In genomic region chr7:4993999-4994788, GRCm38 (mm10) we compare ENCODE assay signal across 11 mouse cellular contexts. TPM values are rescaled to one million over a fixed set of nuclear protein-coding genes. Genes with fewer than 3 reads are reported as not detected.
DNase-seq lines count a peak whose midpoint lies in the region; ATAC-seq and TF ChIP-seq lines count a peak whose summit lies in the region.
"Had no signal": no experiment of that assay in that cellular context is flagged by ENCODE, and none has a peak within 500 bp of the region (broad histone marks: within the 10 kb centered on the region; RNA-seq: fewer than 3 reads in every experiment).

No protein-coding gene starts in this region.

- intact Hi-C loops in heart, postnatal 36 days (cut with DNase I), result no loop called here
- intact Hi-C loops in left cerebral cortex, postnatal 36 days (cut with DNase I), result no loop called here

- WGBS in heart, embryonic 14.5 days, result 37% methylated on average over 54 of the region's 59 CpGs
- 52% methylated on average over 59 of the region's 59 CpGs for WGBS in embryonic facial prominence, embryonic 13.5 days
- WGBS in limb, embryonic 12.5 days, result 50% methylated on average over 59 of the region's 59 CpGs

- no peak for TF ChIP-seq EP300 in ES-Bruce4 (IDR thresholded peaks at IDR 0.05; ENCODE audit: insufficient read depth, low read depth, low read length)

- DNase-seq in heart, postnatal 36 days, result no peak
- no peak for DNase-seq in thymus, postnatal 25 days
- DNase-seq in right cerebral cortex, postnatal 25 days, result no peak
- no peak for DNase-seq in left cerebral cortex, postnatal 36 days (ENCODE audit: low spot score in 2 of 2)
- DNase-seq: thymus, adult 2 months had no signal

- H3K27me3 ChIP-seq in heart, embryonic 14.5 days (ENCODE audit: control insufficient read depth, insufficient read depth, low read length), result peaks cover 23% of the 10 kb centered on the region
- no peaks in the 10 kb centered on the region; the same call in 1 of the 2 replicates for H3K27me3 ChIP-seq in ES-Bruce4 (ENCODE audit: control insufficient read depth, insufficient read depth, low read length, poor library complexity, severe bottlenecking)
- peaks cover 17% of the 10 kb centered on the region for H3K27me3 ChIP-seq in embryonic facial prominence, embryonic 13.5 days
- peaks cover 33% of the 10 kb centered on the region for H3K27me3 ChIP-seq in limb, embryonic 12.5 days

- H3K4me3 ChIP-seq in heart, embryonic 14.5 days (ENCODE audit: control insufficient read depth in 1 of 2, insufficient read depth in 1 of 2, low read depth in 1 of 2, low read length in 2 of 2), result peak overlapping the region; percentile 6 to 79; a peak in 1 of 4 replicates
- H3K4me3 ChIP-seq in ES-Bruce4 (ENCODE audit: low read depth, low read length), result peak overlapping the region; percentile 54
- peak overlapping the region; percentile 64 for H3K4me3 ChIP-seq in embryonic facial prominence, embryonic 13.5 days
- H3K4me3 ChIP-seq in limb, embryonic 12.5 days (replicated peaks), result peak overlapping the region; percentile 59

- ATAC-seq in heart, embryonic 14.5 days (ENCODE audit: insufficient number of reproducible peaks, insufficient read depth, low FRiP score, low read depth), result no peak
- ATAC-seq in embryonic facial prominence, embryonic 13.5 days (ENCODE audit: insufficient number of reproducible peaks, insufficient read depth, low FRiP score, low TSS enrichment, low read depth), result no peak
- no peak for ATAC-seq in limb, embryonic 12.5 days (ENCODE audit: insufficient number of reproducible peaks, insufficient read depth, low FRiP score, low TSS enrichment, low read depth)

- no peak for TF ChIP-seq POLR2A in ES-Bruce4 (IDR thresholded peaks at IDR 0.05; ENCODE audit: insufficient read depth, low read length)

- peaks cover 10 to 25% of the 10 kb centered on the region in 2 experiments; a peak in 3 of 4 replicates for H3K4me1 ChIP-seq in heart, embryonic 14.5 days (ENCODE audit: control insufficient read depth in 2 of 2, insufficient read depth in 2 of 2, low read length in 2 of 2)
- no peaks in the 10 kb centered on the region for H3K4me1 ChIP-seq in ES-Bruce4 (ENCODE audit: control insufficient read depth, insufficient read depth, low read length)
- peaks cover 28% of the 10 kb centered on the region for H3K4me1 ChIP-seq in embryonic facial prominence, embryonic 13.5 days
- peaks cover 25% of the 10 kb centered on the region for H3K4me1 ChIP-seq in limb, embryonic 12.5 days (replicated peaks)

- peaks cover 28% of the 10 kb centered on the region for H3K36me3 ChIP-seq in heart, embryonic 14.5 days (ENCODE audit: control insufficient read depth, insufficient read depth, low read length)
- no peaks in the 10 kb centered on the region for H3K36me3 ChIP-seq in ES-Bruce4 (ENCODE audit: control insufficient read depth, insufficient read depth, low read length, poor library complexity, severe bottlenecking)
- H3K36me3 ChIP-seq in embryonic facial prominence, embryonic 13.5 days, result peaks cover 36% of the 10 kb centered on the region
- peaks cover 34% of the 10 kb centered on the region for H3K36me3 ChIP-seq in limb, embryonic 12.5 days

- no peak for TF ChIP-seq CTCF in ES-Bruce4 (IDR thresholded peaks at IDR 0.05; ENCODE audit: low read depth, low read length)

- no peaks in the 10 kb centered on the region for H3K9me3 ChIP-seq in heart, embryonic 14.5 days (ENCODE audit: control insufficient read depth, low read length)
- no peaks in the 10 kb centered on the region for H3K9me3 ChIP-seq in ES-Bruce4 (replicated peaks; ENCODE audit: control insufficient read depth, insufficient read depth, low read length, poor library complexity, severe bottlenecking)
- H3K9me3 ChIP-seq in embryonic facial prominence, embryonic 13.5 days, result peaks cover 30% of the 10 kb centered on the region
- H3K9me3 ChIP-seq in limb, embryonic 12.5 days, result peaks cover 26% of the 10 kb centered on the region

- H3K27ac ChIP-seq in heart, embryonic 14.5 days (replicated peaks in 1 of 2; ENCODE audit: control insufficient read depth in 1 of 2, insufficient read depth in 1 of 2, low read depth in 2 of 2, low read length in 2 of 2), result no peak overlapping the region
- H3K27ac ChIP-seq in ES-Bruce4 (ENCODE audit: insufficient read depth, low read length), result no peak overlapping the region
- no peak overlapping the region for H3K27ac ChIP-seq in embryonic facial prominence, embryonic 13.5 days
- no peak overlapping the region for H3K27ac ChIP-seq in limb, embryonic 12.5 days

- H3K9ac ChIP-seq in heart, embryonic 14.5 days (ENCODE audit: low read length), result 0 out of 2 replicates have a peak overlapping the region, but pooled peaks have one; percentile 30
- peak overlapping the region; percentile 15; the same call in 1 of the 2 replicates for H3K9ac ChIP-seq in ES-Bruce4 (ENCODE audit: low read depth, poor library complexity, severe bottlenecking)
- 0 out of 2 replicates have a peak overlapping the region, but pooled peaks have one; percentile 46 for H3K9ac ChIP-seq in embryonic facial prominence, embryonic 13.5 days
- peak overlapping the region; percentile 42 for H3K9ac ChIP-seq in limb, embryonic 12.5 days (replicated peaks)

- peak overlapping the region; percentile 90 for H3K4me2 ChIP-seq in heart, embryonic 14.5 days (ENCODE audit: low read length)
- peak overlapping the region; percentile 81 for H3K4me2 ChIP-seq in embryonic facial prominence, embryonic 13.5 days
- peak overlapping the region; percentile 83 for H3K4me2 ChIP-seq in limb, embryonic 12.5 days

RNA-seq across cellular contexts. Expression of gene Zfp579, which starts 1.8 kb away (rescaled TPM):
- polyA plus RNA-seq in heart, embryonic 14.5 days (2014; fragmentation: Nextera tagmentation; extraction: Ambion mirVana), result 29.8 and 33.5 TPM in 2 replicates
- total RNA-seq in heart, postnatal 36 days (2021), result 10 to 100 TPM; 14.2 to 16.4 TPM
- polyA plus RNA-seq in ES-Bruce4 (2011; ENCODE audit: insufficient read depth, insufficient read length, low read depth, missing spikeins), result 7.6 and 10.9 TPM in 2 replicates
- 38.4 and 42.0 TPM in 2 replicates for polyA plus RNA-seq in embryonic facial prominence, embryonic 13.5 days (2015; fragmentation: Nextera tagmentation; extraction: Ambion mirVana)
- polyA plus RNA-seq in limb, embryonic 12.5 days (2016; fragmentation: Nextera tagmentation; extraction: Ambion mirVana), result 34.0 and 39.9 TPM in 2 replicates
- 10 to 100 TPM; 30.9 to 31.3 TPM for total RNA-seq in left cerebral cortex, postnatal 36 days (2021)

RNA-seq across cellular contexts. Expression of gene Zfp524, which starts 20.0 kb away (rescaled TPM):
- 12.6 and 13.6 TPM in 2 replicates for polyA plus RNA-seq in heart, embryonic 14.5 days (2014; fragmentation: Nextera tagmentation; extraction: Ambion mirVana)
- 10 to 100 TPM in 1 of 2 experiments, 1 to 10 TPM in 1; 9.7 to 10.4 TPM for total RNA-seq in heart, postnatal 36 days (2021)
- 2.5 and 4.7 TPM in 2 replicates for polyA plus RNA-seq in ES-Bruce4 (2011; ENCODE audit: insufficient read depth, insufficient read length, low read depth, missing spikeins)
- polyA plus RNA-seq in embryonic facial prominence, embryonic 13.5 days (2015; fragmentation: Nextera tagmentation; extraction: Ambion mirVana), result 10.3 and 12.0 TPM in 2 replicates
- polyA plus RNA-seq in limb, embryonic 12.5 days (2016; fragmentation: Nextera tagmentation; extraction: Ambion mirVana), result 7.1 and 7.8 TPM in 2 replicates
- 1 to 10 TPM; 6.7 to 7.0 TPM for total RNA-seq in left cerebral cortex, postnatal 36 days (2021)

RNA-seq across cellular contexts. Expression of gene Fiz1, which starts 20.3 kb away (rescaled TPM):
- polyA plus RNA-seq in heart, embryonic 14.5 days (2014; fragmentation: Nextera tagmentation; extraction: Ambion mirVana), result 23.4 and 23.8 TPM in 2 replicates
- total RNA-seq in heart, postnatal 36 days (2021), result 10 to 100 TPM; 17.0 to 21.6 TPM
- 43.2 and 57.0 TPM in 2 replicates for polyA plus RNA-seq in ES-Bruce4 (2011; ENCODE audit: insufficient read depth, insufficient read length, low read depth, missing spikeins)
- 45.7 and 47.9 TPM in 2 replicates for polyA plus RNA-seq in embryonic facial prominence, embryonic 13.5 days (2015; fragmentation: Nextera tagmentation; extraction: Ambion mirVana)
- polyA plus RNA-seq in limb, embryonic 12.5 days (2016; fragmentation: Nextera tagmentation; extraction: Ambion mirVana), result 57.9 and 58.9 TPM in 2 replicates
- 10 to 100 TPM; 22.2 to 32.9 TPM for total RNA-seq in left cerebral cortex, postnatal 36 days (2021)

RNA-seq across cellular contexts. Expression of gene Gm44973, which starts 21.1 kb away (rescaled TPM):
- polyA plus RNA-seq in heart, embryonic 14.5 days (2014; fragmentation: Nextera tagmentation; extraction: Ambion mirVana), result 0.34 TPM in 1 of 2 replicates, not detected in the other
- not detected for total RNA-seq in heart, postnatal 36 days (2021)
- not detected in 2 replicates for polyA plus RNA-seq in ES-Bruce4 (2011; ENCODE audit: insufficient read depth, insufficient read length, low read depth, missing spikeins)
- polyA plus RNA-seq in embryonic facial prominence, embryonic 13.5 days (2015; fragmentation: Nextera tagmentation; extraction: Ambion mirVana), result 1.2 TPM in 1 of 2 replicates, not detected in the other
- 1.2 TPM in 1 of 2 replicates, not detected in the other for polyA plus RNA-seq in limb, embryonic 12.5 days (2016; fragmentation: Nextera tagmentation; extraction: Ambion mirVana)
- not detected for total RNA-seq in left cerebral cortex, postnatal 36 days (2021)
- total RNA-seq: layer of hippocampus, postnatal 14 days had no signal
- polyA plus RNA-seq: thymus, adult 2 months had no signal

RNA-seq across cellular contexts. Expression of gene Sbk3, which starts 23.2 kb away (rescaled TPM):
- 0.42 and 0.80 TPM in 2 replicates for polyA plus RNA-seq in heart, embryonic 14.5 days (2014; fragmentation: Nextera tagmentation; extraction: Ambion mirVana)
- 10 to 100 TPM; 31.5 to 45.5 TPM for total RNA-seq in heart, postnatal 36 days (2021)
- 0.25 and 0.55 TPM in 2 replicates for polyA plus RNA-seq in ES-Bruce4 (2011; ENCODE audit: insufficient read depth, insufficient read length, low read depth, missing spikeins)
- polyA plus RNA-seq in embryonic facial prominence, embryonic 13.5 days (2015; fragmentation: Nextera tagmentation; extraction: Ambion mirVana), result 0.08 TPM in 1 of 2 replicates, not detected in the other
- polyA plus RNA-seq in limb, embryonic 12.5 days (2016; fragmentation: Nextera tagmentation; extraction: Ambion mirVana), result not detected in 2 replicates
- total RNA-seq in left cerebral cortex, postnatal 36 days (2021), result under 1 TPM; 0.44 to 0.86 TPM
- total RNA-seq: CH12.LX had no signal
